8 mouse cellular contexts compared by ENCODE assay signal in genomic region chr2:84648369-84648768, GRCm38 (mm10). TPM values are rescaled to one million over a fixed set of nuclear protein-coding genes. Genes with fewer than 3 reads are reported as not detected.
DNase-seq lines count a peak whose midpoint lies in the region; ATAC-seq lines count a peak whose summit lies in the region.

No protein-coding gene starts in this region.

- H3K4me1 ChIP-seq in heart, embryonic 12.5 days (replicated peaks): peaks cover 28% of the 10 kb centered on the region
- H3K4me1 ChIP-seq in hindbrain, embryonic 10.5 days (replicated peaks): peaks cover 16% of the 10 kb centered on the region

- H3K36me3 ChIP-seq in heart, embryonic 12.5 days: 0 out of 2 replicates have a peak, but pooled peaks cover 3% of the 10 kb centered on the region
- peaks cover 7% of the 10 kb centered on the region for H3K36me3 ChIP-seq in hindbrain, embryonic 10.5 days
- no peaks in the 10 kb centered on the region for H3K36me3 ChIP-seq in macrophage (ENCODE audit: inconsistent target)

- peak overlapping the region; percentile 60 for H3K4me3 ChIP-seq in heart, embryonic 12.5 days
- H3K4me3 ChIP-seq in hindbrain, embryonic 10.5 days: peak overlapping the region; percentile 67
- peak overlapping the region; percentile 74 for H3K4me3 ChIP-seq in macrophage (ENCODE audit: inconsistent target)

- WGBS in heart, embryonic 12.5 days: 27% methylated on average over 6 of the region's 6 CpGs
- WGBS in hindbrain, embryonic 10.5 days: 46% methylated on average over 6 of the region's 6 CpGs
- WGBS in macrophage (ENCODE audit: missing documents): 78% methylated on average over 6 of the region's 6 CpGs

- peak overlapping the region; percentile 77 for H3K9ac ChIP-seq in heart, embryonic 12.5 days

- no peaks in the 10 kb centered on the region for H3K9me3 ChIP-seq in heart, embryonic 12.5 days (replicated peaks)
- no peaks in the 10 kb centered on the region for H3K9me3 ChIP-seq in hindbrain, embryonic 10.5 days

- no peaks in the 10 kb centered on the region for H3K27me3 ChIP-seq in heart, embryonic 12.5 days (replicated peaks)
- H3K27me3 ChIP-seq in hindbrain, embryonic 10.5 days (ENCODE audit: insufficient read depth, poor library complexity, severe bottlenecking): no peaks in the 10 kb centered on the region

- H3K27ac ChIP-seq in heart, embryonic 12.5 days (ENCODE audit: poor library complexity, severe bottlenecking): peak overlapping the region; percentile 68; the same call in 1 of the 2 replicates
- H3K27ac ChIP-seq in hindbrain, embryonic 10.5 days: peak overlapping the region; percentile 76
- H3K27ac ChIP-seq in macrophage: no peak overlapping the region

- H3K4me2 ChIP-seq in heart, embryonic 12.5 days: peak overlapping the region; percentile 74

- DNase-seq in heart, adult 11 months: no peak
- DNase-seq in NIH3T3 (ENCODE audit: low read depth): peak; percentile 43
- DNase-seq in hindbrain, embryonic 10.5 days (ENCODE audit: low spot score): no peak
- DNase-seq in right cerebral cortex, adult 2 months (ENCODE audit: low spot score in 2 of 2): no peak
- no peak for DNase-seq in thymus, adult 18-20 months
- DNase-seq in c-Kit-positive CD71-positive TER-119-positive erythroid progenitor cells, embryonic 14.5 days (ENCODE audit: low spot score): no peak

- H3K79me2 ChIP-seq in macrophage (ENCODE audit: inconsistent target): peaks cover 71% of the 10 kb centered on the region

- ATAC-seq in heart, embryonic 12.5 days (ENCODE audit: insufficient number of reproducible peaks, low FRiP score): no peak

RNA-seq across cellular contexts. Expression of gene Ctnnd1, which starts 2.2 kb away (rescaled TPM):
- polyA plus RNA-seq in heart, embryonic 12.5 days (2016; fragmentation: Nextera tagmentation; extraction: Ambion mirVana): 105 and 109 TPM in 2 replicates
- 33.2 and 39.7 TPM in 2 replicates for polyA plus RNA-seq in hindbrain, embryonic 10.5 days (2016; fragmentation: Nextera tagmentation; extraction: Ambion mirVana)
- 100 to 1,000 TPM in 25 of 26 experiments, 10 to 100 TPM in 1; 99.0 to 184 (median 133) TPM for total RNA-seq in macrophage (2018; cell fraction: chromatin; rRNA removed)
- 100 to 1,000 TPM in 15 of 26 experiments, 10 to 100 TPM in 11; 68.6 to 130 (median 105) TPM for total RNA-seq in macrophage (2018; cell fraction: cytosol; rRNA removed)
- 100 to 1,000 TPM; 101 to 198 (median 136) TPM for total RNA-seq in macrophage (2018; cell fraction: nucleus; rRNA removed)
- polyA plus RNA-seq in macrophage (2018): 65.8 to 90.5 TPM (median 79.6 TPM) in 3 replicates

RNA-seq across cellular contexts. Expression of gene Btbd18, which starts 10.5 kb away (rescaled TPM):
- 0.10 TPM in 2 replicates for polyA plus RNA-seq in heart, embryonic 12.5 days (2016; fragmentation: Nextera tagmentation; extraction: Ambion mirVana)
- polyA plus RNA-seq in hindbrain, embryonic 10.5 days (2016; fragmentation: Nextera tagmentation; extraction: Ambion mirVana): 0.25 and 0.31 TPM in 2 replicates
- total RNA-seq in macrophage (2018; cell fraction: chromatin; rRNA removed): under 1 TPM in 7 of 26 experiments, not detected in 19; 0.19 to 0.60 (median 0.27) TPM
- total RNA-seq in macrophage (2018; cell fraction: cytosol; rRNA removed): not detected
- under 1 TPM in 5 of 26 experiments, not detected in 21; 0.17 to 0.89 (median 0.22) TPM for total RNA-seq in macrophage (2018; cell fraction: nucleus; rRNA removed)
- polyA plus RNA-seq in macrophage (2018): not detected in 3 replicates

RNA-seq across cellular contexts. Expression of gene Selenoh, which starts 22.2 kb away (rescaled TPM):
- 279 and 282 TPM in 2 replicates for polyA plus RNA-seq in heart, embryonic 12.5 days (2016; fragmentation: Nextera tagmentation; extraction: Ambion mirVana)
- 515 and 539 TPM in 2 replicates for polyA plus RNA-seq in hindbrain, embryonic 10.5 days (2016; fragmentation: Nextera tagmentation; extraction: Ambion mirVana)
- total RNA-seq in macrophage (2018; cell fraction: chromatin; rRNA removed): 10 to 100 TPM in 3 of 26 experiments, 1 to 10 TPM in 20, not detected in 3; 1.2 to 13.3 (median 4.5) TPM
- 10 to 100 TPM; 25.4 to 45.4 (median 34.5) TPM for total RNA-seq in macrophage (2018; cell fraction: cytosol; rRNA removed)
- 10 to 100 TPM in 12 of 26 experiments, 1 to 10 TPM in 14; 4.3 to 20.4 (median 8.6) TPM for total RNA-seq in macrophage (2018; cell fraction: nucleus; rRNA removed)
- polyA plus RNA-seq in macrophage (2018): 14.1 to 49.5 TPM (median 34.3 TPM) in 3 replicates

RNA-seq across cellular contexts. Expression of gene Gm28635, which starts 29.5 kb away (rescaled TPM):
- not detected in 2 replicates for polyA plus RNA-seq in heart, embryonic 12.5 days (2016; fragmentation: Nextera tagmentation; extraction: Ambion mirVana)
- not detected in 2 replicates for polyA plus RNA-seq in hindbrain, embryonic 10.5 days (2016; fragmentation: Nextera tagmentation; extraction: Ambion mirVana)
- not detected for total RNA-seq in macrophage (2018; cell fraction: chromatin; rRNA removed)
- under 1 TPM in 1 of 26 experiments, not detected in 25; 0.08 TPM for total RNA-seq in macrophage (2018; cell fraction: cytosol; rRNA removed)
- not detected for total RNA-seq in macrophage (2018; cell fraction: nucleus; rRNA removed)
- polyA plus RNA-seq in macrophage (2018): not detected in 3 replicates

RNA-seq across cellular contexts. Expression of gene Med19, which starts 29.8 kb away (rescaled TPM):
- polyA plus RNA-seq in heart, embryonic 12.5 days (2016; fragmentation: Nextera tagmentation; extraction: Ambion mirVana): 28.8 and 30.3 TPM in 2 replicates
- polyA plus RNA-seq in hindbrain, embryonic 10.5 days (2016; fragmentation: Nextera tagmentation; extraction: Ambion mirVana): 47.1 and 47.6 TPM in 2 replicates
- 10 to 100 TPM in 5 of 26 experiments, 1 to 10 TPM in 21; 1.2 to 14.1 (median 7.3) TPM for total RNA-seq in macrophage (2018; cell fraction: chromatin; rRNA removed)
- total RNA-seq in macrophage (2018; cell fraction: cytosol; rRNA removed): 10 to 100 TPM; 20.3 to 37.1 (median 28.0) TPM
- total RNA-seq in macrophage (2018; cell fraction: nucleus; rRNA removed): 10 to 100 TPM in 16 of 26 experiments, 1 to 10 TPM in 10; 3.4 to 19.3 (median 13.6) TPM
- polyA plus RNA-seq in macrophage (2018): 22.1 to 29.0 TPM (median 22.2 TPM) in 3 replicates
